Mouse (Mus musculus) liver, adult 2 months (tissue): ENCODE measurements around the gene Pcsk4. TPM values are rescaled to one million over a fixed set of nuclear protein-coding genes. Genes with fewer than 3 reads are reported as not detected.
A peak's percentile ranks its signal among the peaks of the same experiment; 100 is the strongest.

Experiments
- DNase-seq: peaks from one replicate; pipeline ENCODE4 v3.0.0-alpha.2; 2011; ENCODE audit warnings: low read depth, low spot score; ENCODE audit errors: extremely low read depth
- H3K27ac ChIP-seq: fragments of 200-500 bp; replicated peaks from 2 replicates; pipeline ENCODE4 v1.5.1; 2012; ENCODE audit warnings: low read depth, mild to moderate bottlenecking, control low read depth, inconsistent platforms, low read length; ENCODE audit not compliant: insufficient read depth
- H3K27me3 ChIP-seq: fragments of 200-500 bp; 2 replicates; pipeline ENCODE4 v1.6.1; 2012; ENCODE audit warnings: mild to moderate bottlenecking, moderate library complexity, low read length, inconsistent platforms; ENCODE audit not compliant: control insufficient read depth, insufficient read depth
- H3K36me3 ChIP-seq: fragments of 200-500 bp; 2 replicates; pipeline ENCODE4 v1.6.1; 2012; ENCODE audit warnings: low read length, inconsistent platforms; ENCODE audit not compliant: control insufficient read depth, insufficient read depth
- H3K4me1 ChIP-seq: fragments of 200-500 bp; 2 replicates; pipeline ENCODE4 v1.6.1; 2011; ENCODE audit warnings: low read length; ENCODE audit not compliant: control insufficient read depth, insufficient read depth
- H3K4me3 ChIP-seq: fragments of 200-500 bp; 2 replicates; pipeline ENCODE4 v1.5.1; 2011; ENCODE audit warnings: low read depth, mild to moderate bottlenecking, control low read depth, low read length, moderate library complexity; ENCODE audit not compliant: insufficient read depth
- H3K79me2 ChIP-seq: fragments of 200-500 bp; 2 replicates; pipeline ENCODE4 v1.6.1; 2012; ENCODE audit warnings: inconsistent platforms, mild to moderate bottlenecking, low read length, moderate library complexity; ENCODE audit not compliant: control insufficient read depth, insufficient read depth
- H3K9ac ChIP-seq: fragments of 200-500 bp; 2 replicates; pipeline ENCODE4 v1.6.1; 2012; ENCODE audit warnings: low read depth, mild to moderate bottlenecking, control low read depth, inconsistent platforms, low read length
- CTCF ChIP-seq: fragments of 200-500 bp; IDR thresholded peaks from 2 replicates; pipeline ENCODE4 v1.5.1; 2011; ENCODE audit warnings: low read depth, low read length, control low read depth
- POLR2A ChIP-seq: fragments of 200-500 bp; IDR thresholded peaks from 2 replicates; pipeline ENCODE4 v1.6.1; 2011; ENCODE audit warnings: low read length, control low read depth; ENCODE audit not compliant: insufficient read depth; ENCODE audit errors: extremely low read depth
- WGBS: fragments of 180-500 bp; shearing (Covaris S2); methylation state at CpG from one replicate; pipeline ENCODE4 v1.1.7; 2018; 5-methylcytosine and 5-hydroxymethylcytosine counted together
- polyA plus RNA-seq: library from polyadenylated mRNA; depleted of rRNA; stranded (reverse); fragments of >200 nt; gene quantifications from 2 replicates; pipeline ENCODE4 v1.2.3, GENCODE M21; 2012
- total RNA-seq: library from RNA; depleted of rRNA; stranded (reverse); fragments of >200 nt; gene quantifications from 2 replicates; pipeline ENCODE4 v1.2.3, GENCODE M21; 2014

The Pcsk4 gene
- total and polyA plus RNA-seq, 2 experiments: 12.5 to 21.8 TPM

- peak overlapping the region; percentile 81 for H3K4me3 ChIP-seq
- peak overlapping the region; percentile 97 for H3K27ac ChIP-seq
- under 1% methylated on average over 45 of the region's 46 CpGs for WGBS
- TF ChIP-seq CTCF (no peak), POLR2A (peak; percentile 71; the same call in 1 of the 2 replicates)
- peaks cover 2% of the 10 kb centered on the region; the same call in 1 of the 2 replicates for H3K79me2 ChIP-seq
- peak overlapping the region; percentile 95 for H3K9ac ChIP-seq
- H3K4me1 ChIP-seq: peaks cover 18% of the 10 kb centered on the region
- no peaks in the 10 kb centered on the region for H3K36me3 ChIP-seq
- no peaks in the 10 kb centered on the region for H3K27me3 ChIP-seq
- DNase-seq: peak; percentile 92
These were observed 5.8 kb downstream of the Pcsk4 start for GRCm38 (mm10) chr10:80323261-80324119.

GRCm38 (mm10) chr10:80322811-80323211, 6.5 kb downstream of the Pcsk4 start:
- DNase-seq: peak; percentile 74
- Histone ChIP-seq H3K4me3 (peak overlapping the region; percentile 81), H3K36me3 (no peaks in the 10 kb centered on the region), H3K4me1 (peaks cover 17% of the 10 kb centered on the region), H3K79me2 (peaks cover 2% of the 10 kb centered on the region; the same call in 1 of the 2 replicates), H3K9ac (peak overlapping the region; percentile 87), H3K27ac (peak overlapping the region; percentile 83), H3K27me3 (no peaks in the 10 kb centered on the region)
- WGBS: under 1% methylated on average over 28 of the region's 28 CpGs
- TF ChIP-seq POLR2A (no peak), CTCF (peak; percentile 42)

GRCm38 (mm10) chr10:80321670-80322581, 7.4 kb downstream of the Pcsk4 start:
- H3K27ac ChIP-seq: peak overlapping the region; percentile 83
- no peaks in the 10 kb centered on the region for H3K36me3 ChIP-seq
- H3K9ac ChIP-seq: peak overlapping the region; percentile 87
- H3K4me3 ChIP-seq: peak overlapping the region; percentile 81
- DNase-seq: no peak
- 91% methylated on average over 21 of the region's 21 CpGs for WGBS
- H3K79me2 ChIP-seq: peaks cover 2% of the 10 kb centered on the region; the same call in 1 of the 2 replicates
- H3K27me3 ChIP-seq: no peaks in the 10 kb centered on the region
- peaks cover 17% of the 10 kb centered on the region for H3K4me1 ChIP-seq
- TF ChIP-seq CTCF (no peak), POLR2A (no peak)

- no peak for TF ChIP-seq POLR2A
- no peak for TF ChIP-seq CTCF
- no peak overlapping the region; the same call in 1 of the 2 replicates for H3K27ac ChIP-seq
- 64% methylated on average over 6 of the region's 6 CpGs for WGBS
- peaks cover 17% of the 10 kb centered on the region for H3K4me1 ChIP-seq
- no peaks in the 10 kb centered on the region for H3K36me3 ChIP-seq
- H3K27me3 ChIP-seq: no peaks in the 10 kb centered on the region
- no peak overlapping the region for H3K9ac ChIP-seq
- no peak for DNase-seq
- H3K79me2 ChIP-seq: peaks cover 2% of the 10 kb centered on the region; the same call in 1 of the 2 replicates
- no peak overlapping the region for H3K4me3 ChIP-seq
These were observed 8.2 kb downstream of the Pcsk4 start for GRCm38 (mm10) chr10:80321014-80321669.

- H3K36me3 ChIP-seq: no peaks in the 10 kb centered on the region
- peak; percentile 87 for DNase-seq
- H3K79me2 ChIP-seq: peaks cover 2% of the 10 kb centered on the region; the same call in 1 of the 2 replicates
- 2% methylated on average over 34 of the region's 34 CpGs for WGBS
- H3K27ac ChIP-seq: peak within 1 kb of the TSS; percentile 65
- H3K27me3 ChIP-seq: peaks cover 4% of the 10 kb centered on the region; the same call in 1 of the 2 replicates
- H3K4me3 ChIP-seq: peak within 1 kb of the TSS; percentile 82
- peaks cover 13% of the 10 kb centered on the region for H3K4me1 ChIP-seq
- H3K9ac ChIP-seq: peak within 1 kb of the TSS; percentile 81
- TF ChIP-seq CTCF (no peak), POLR2A (peak; percentile 61; the same call in 1 of the 2 replicates)
These were observed 8.9 kb downstream of the Pcsk4 start, which contains the start of gene 2310011J03Rik for GRCm38 (mm10) chr10:80320340-80320760. Gene 2310011J03Rik (minus strand): TSS chr10:80320537.
